Mouse (Mus musculus) left cerebral cortex, postnatal 10 days (tissue): ENCODE measurements around the gene E130309D02Rik. TPM values are rescaled to one million over a fixed set of nuclear protein-coding genes. Genes with fewer than 3 reads are reported as not detected.

ENCODE experiments used
- DNase-seq, 2 experiments: peaks; one replicate each; pipeline ENCODE4 v3.0.0; 2021 to 2022; ENCODE audit warnings: low spot score in 2 of 2, mixed read lengths in 1 of 2; ENCODE audit errors: extremely low spot score in 1 of 2
- intact Hi-C: fragments of 180-260 bp; cut with DNase I; formaldehyde crosslinking; loops from one replicate; pipeline ENCODE4 v1.15.1; 2025
- total RNA-seq, 2 experiments: library from RNA; stranded (reverse); gene quantifications; 2 replicates each; pipeline ENCODE4 v1.2.3; 2021

E130309D02Rik gene
- total RNA-seq, 2 experiments from 2014 or later: 20.0 to 22.1 TPM

- no peak for DNase-seq
- intact Hi-C loops: no loop called here
Measured at GRCm38 (mm10) chr5:143315514-143315888, 341 bp upstream of the E130309D02Rik start.

DNA sequence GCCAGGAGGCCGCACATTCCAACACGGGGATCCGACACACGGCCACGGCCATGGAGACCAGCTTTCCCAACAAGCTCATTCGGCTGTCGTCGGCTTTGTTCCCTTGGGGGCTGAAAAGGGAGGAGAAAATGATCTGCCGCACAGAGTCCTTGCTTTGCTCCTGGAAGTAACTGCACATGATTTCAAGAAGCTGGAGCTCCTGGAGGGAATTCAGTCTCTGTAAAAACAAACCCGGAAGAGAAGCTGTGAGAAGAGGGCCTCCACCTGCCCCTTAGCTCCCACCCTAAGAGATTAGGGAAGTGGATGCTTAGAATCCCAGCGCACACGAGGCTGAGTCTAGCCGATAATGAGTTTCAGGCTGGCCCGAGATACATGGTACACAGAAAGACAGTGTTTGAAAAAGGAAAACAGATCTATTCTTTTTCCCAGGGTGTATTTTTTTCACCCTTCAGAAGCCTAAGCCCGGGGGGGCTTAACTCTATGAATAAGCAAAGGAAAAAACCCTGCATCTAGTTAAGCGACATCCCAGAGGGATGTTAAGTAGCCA is 904 bp downstream of the E130309D02Rik start:
- DNase-seq: no peak
- intact Hi-C loops: no loop called here

GRCm38 (mm10) chr5:143311886-143312285 is 3.3 kb downstream of the E130309D02Rik start:
- intact Hi-C loops: no loop called here
- peak; percentile 56 to 83 for DNase-seq

DNA sequence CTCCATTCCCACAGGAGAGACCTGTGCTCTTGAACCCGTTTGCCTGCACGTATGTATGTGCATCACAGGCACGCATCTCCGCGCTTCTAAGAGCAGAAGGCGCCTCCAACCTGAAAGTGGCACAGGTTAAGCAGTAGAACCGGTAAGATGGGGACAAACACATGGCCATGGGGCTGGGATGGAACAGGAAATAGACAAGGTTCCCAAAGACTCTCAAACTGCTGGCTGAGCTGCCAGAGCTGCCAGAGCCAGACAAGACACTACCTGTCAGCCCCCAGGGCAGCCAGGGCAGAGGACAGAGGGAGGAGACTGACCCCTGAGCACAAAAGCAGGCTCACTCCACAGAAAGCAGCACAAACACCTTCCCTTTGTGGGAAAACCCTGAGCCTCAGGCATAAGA is 5.2 kb downstream of the E130309D02Rik start:
- intact Hi-C loops: loop anchor here (5.0 kb wide), 1 partner anchor 73 kb away; the partner anchor contains the start of gene Zfp12

GRCm38 (mm10) chr5:143308825-143309224 is 6.3 kb downstream of the E130309D02Rik start:
- DNase-seq: no peak
- intact Hi-C loops: loop anchor here (5.0 kb wide), 1 partner anchor 72 kb away; the partner anchor contains the start of gene Zfp12

More for the DNA sequence above, 5.2 kb downstream of the E130309D02Rik start:
- DNase-seq: no peak

GRCm38 (mm10) chr5:143304251-143304650 is 10.9 kb downstream of the E130309D02Rik start:
- intact Hi-C loops: no loop called here

DNA sequence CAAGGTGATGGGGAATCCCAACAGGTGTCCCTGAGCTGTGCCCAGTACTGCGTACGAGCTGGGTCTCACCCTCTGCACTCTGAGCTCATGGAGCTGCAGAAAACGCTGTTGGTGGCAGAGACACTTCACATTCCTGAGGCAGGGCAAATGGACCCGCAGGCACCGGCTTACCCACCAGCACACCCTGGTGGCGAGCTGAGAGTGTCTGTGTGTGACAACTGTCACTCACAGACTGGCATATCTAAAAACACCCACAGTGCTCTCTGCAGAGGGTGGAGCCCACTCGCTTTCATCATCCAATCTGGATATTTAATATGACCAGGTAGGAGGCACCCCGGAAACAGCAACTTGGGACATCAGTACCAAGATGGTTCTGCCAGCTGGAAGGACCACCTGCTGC is 13.9 kb downstream of the E130309D02Rik start:
- DNase-seq: no peak
- intact Hi-C loops: no loop called here

More at GRCm38 (mm10) chr5:143304251-143304650, 10.9 kb downstream of the E130309D02Rik start:
- no peak for DNase-seq

DNA sequence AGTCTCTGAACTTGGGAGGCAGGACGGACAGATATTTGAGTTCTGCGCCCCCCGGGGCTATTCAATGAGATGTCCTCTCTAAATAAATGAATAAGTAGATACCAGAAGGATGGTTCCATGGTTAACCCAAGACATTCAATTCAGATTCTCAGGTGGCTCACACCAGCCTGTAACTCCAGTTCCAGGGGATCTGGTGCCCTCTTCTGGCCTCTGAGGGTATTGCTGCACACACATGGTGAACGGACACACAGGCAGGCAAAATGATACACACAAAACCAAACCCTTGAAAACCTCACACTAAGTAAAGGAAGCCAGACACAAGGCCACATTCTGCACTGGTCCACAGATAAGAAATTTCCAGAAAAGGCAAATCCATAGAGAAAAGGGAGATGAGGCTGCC is 15.5 kb downstream of the E130309D02Rik start:
- intact Hi-C loops: loop anchor here (10.0 kb wide), 1 partner anchor 125 kb away; no protein-coding TSS in a partner anchor
- peak in 1 of 2 experiments; percentile 59 for DNase-seq

DNA sequence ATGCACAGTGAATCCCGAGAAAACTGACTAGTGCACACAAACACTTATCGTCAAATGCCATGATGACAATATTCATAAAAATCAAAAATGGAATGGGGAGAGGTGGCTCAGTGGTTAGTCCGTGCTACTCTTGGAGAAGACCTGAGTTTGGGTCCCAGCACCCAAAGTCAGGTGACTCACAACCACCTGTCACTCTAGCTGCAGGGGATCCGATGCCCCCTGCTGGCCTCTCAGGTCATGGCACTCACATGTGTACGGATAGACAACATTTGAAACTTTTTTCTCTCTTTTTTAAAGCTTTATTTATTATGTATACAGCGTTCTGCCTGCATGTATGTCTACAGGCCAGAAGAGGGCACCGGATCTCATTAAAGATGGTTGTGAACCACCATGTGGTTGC is 16.8 kb downstream of the E130309D02Rik start:
- intact Hi-C loops: loop anchor here (10.0 kb wide), 1 partner anchor 124 kb away; no protein-coding TSS in a partner anchor
- DNase-seq: no peak

DNA sequence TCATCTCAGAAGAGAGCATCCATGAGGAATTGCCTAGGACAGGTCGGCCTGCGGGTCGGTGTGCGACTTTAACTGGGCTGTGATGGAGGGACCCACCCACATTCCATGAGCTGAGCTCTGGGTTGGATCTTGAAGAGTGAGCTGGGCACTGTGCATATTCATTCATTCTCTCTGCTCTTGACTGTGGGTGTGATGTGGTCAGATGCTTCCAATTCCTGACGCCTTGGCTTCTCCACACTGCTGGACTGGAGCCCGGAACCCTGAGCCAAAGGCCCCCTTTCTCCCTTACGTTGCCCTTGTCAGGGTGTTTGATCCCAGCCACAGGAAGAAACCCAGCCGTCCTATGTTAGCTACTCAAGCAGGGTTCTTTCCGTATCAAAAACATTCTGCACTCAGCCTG is 17.2 kb downstream of the E130309D02Rik start:
- intact Hi-C loops: loop anchor here (10.0 kb wide), 1 partner anchor 123 kb away; no protein-coding TSS in a partner anchor
- DNase-seq: no peak

DNA sequence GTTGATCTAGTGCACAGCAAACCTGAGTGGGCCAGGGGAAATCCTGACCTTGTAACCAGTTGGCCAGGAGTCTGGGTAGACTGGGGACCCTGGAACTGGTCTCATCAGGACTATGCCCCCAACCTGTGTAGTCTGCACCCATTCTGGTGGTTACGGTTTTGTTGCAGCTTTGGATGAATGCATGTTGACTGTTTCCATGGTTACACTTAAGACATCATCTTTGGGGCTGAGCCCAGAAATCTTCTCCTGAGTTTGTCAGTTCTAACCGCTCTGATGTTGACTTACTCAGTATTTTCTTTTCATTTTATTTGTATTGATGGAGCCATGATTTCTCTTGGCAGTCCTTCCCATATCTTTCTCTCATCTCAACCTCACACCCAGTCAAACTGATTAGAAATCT is 19.8 kb downstream of the E130309D02Rik start:
- intact Hi-C loops: loop anchor here (10.0 kb wide), 1 partner anchor 121 kb away; no protein-coding TSS in a partner anchor
- DNase-seq: no peak

DNA sequence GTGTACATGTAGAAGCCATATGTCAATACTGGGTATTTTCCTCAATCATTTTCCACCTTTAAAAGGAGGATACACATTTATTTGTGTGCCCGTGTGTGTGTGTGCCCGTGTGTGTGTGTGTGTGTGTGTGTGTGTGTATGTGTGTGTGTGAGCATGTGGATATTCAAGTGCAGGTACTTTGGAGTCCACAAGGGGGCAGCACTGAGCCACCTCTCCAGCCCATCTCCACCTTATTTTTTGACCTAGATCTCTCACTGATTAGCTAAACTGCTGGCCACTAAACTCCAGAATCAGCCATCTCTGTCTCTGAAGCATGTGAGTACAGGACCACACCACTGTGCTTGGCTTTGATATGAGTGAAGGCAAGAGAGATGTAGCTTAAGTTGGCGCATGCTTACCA is 20.3 kb downstream of the E130309D02Rik start:
- DNase-seq: no peak
- intact Hi-C loops: loop anchor here (10.0 kb wide), 1 partner anchor 120 kb away; no protein-coding TSS in a partner anchor

- intact Hi-C loops: loop anchor here (10.0 kb wide), 1 partner anchor 119 kb away; no protein-coding TSS in a partner anchor
- DNase-seq: peak in 1 of 2 experiments; percentile 73
Measured at GRCm38 (mm10) chr5:143293404-143293803, 21.8 kb downstream of the E130309D02Rik start, which contains the start of gene Zfp853. Gene Zfp853 (minus strand): TSS chr5:143293623.

GRCm38 (mm10) chr5:143292879-143293278 is 22.3 kb downstream of the E130309D02Rik start:
- intact Hi-C loops: loop anchor here (10.0 kb wide), 1 partner anchor 118 kb away; no protein-coding TSS in a partner anchor

GRCm38 (mm10) chr5:143289299-143289698 is 25.9 kb downstream of the E130309D02Rik start:
- DNase-seq: no peak
- intact Hi-C loops: no loop called here

More at GRCm38 (mm10) chr5:143292879-143293278, 22.3 kb downstream of the E130309D02Rik start:
- DNase-seq: no peak

DNA sequence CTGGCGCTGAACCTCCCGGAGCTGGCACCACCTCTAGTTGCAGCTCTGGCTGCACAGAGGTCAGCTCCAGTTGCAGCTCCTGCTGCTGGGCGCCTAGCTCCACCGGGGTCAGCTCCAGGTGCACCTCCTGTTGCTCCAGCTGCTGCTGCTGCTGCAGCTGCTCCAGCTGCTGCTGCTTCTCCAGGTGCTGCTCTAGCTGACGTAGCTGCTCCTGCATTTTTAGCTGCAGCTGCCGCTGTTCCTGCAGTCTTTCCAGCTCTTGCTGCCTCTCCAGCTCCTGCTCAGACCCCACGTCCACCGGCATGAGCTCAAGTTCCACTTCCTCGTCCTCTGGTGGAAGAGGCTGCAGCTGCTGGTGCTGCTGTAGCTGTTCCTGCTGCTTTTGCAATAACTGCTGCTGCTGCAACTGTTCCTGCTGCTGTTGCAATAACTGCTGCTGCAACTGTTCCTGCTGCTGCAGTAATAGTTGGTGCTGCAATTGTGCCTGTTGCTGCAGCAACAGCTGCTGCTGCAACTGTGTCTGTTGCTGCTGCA is 26.7 kb downstream of the E130309D02Rik start:
- intact Hi-C loops: no loop called here
- no peak for DNase-seq

DNA sequence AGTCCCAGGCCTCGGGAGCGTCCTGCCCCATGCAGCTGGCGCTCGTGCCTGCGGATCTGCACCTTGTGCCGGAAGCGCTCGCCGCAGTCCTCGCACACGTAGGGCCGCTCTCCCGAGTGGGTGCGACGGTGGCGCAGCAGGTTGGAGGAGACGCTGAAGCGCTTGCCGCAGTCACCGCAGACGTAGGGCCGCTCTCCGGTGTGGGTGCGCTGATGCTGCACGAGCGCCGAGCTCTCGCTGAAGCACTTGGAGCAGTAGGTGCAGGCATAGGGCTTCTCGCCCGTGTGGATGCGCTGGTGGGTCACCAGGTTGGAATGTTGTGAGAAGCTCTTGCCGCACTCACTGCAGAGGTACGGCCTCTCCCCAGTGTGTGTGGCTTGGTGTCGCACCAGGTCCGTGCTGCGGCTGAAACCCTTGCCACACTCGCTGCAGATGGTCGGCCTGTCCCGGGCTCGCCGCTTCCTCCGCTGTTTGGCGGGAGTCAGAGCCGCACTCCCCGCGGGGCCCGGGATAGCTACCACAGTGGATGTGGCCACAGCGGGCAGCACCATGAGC is 27.3 kb downstream of the E130309D02Rik start:
- DNase-seq: no peak
- intact Hi-C loops: no loop called here

DNA sequence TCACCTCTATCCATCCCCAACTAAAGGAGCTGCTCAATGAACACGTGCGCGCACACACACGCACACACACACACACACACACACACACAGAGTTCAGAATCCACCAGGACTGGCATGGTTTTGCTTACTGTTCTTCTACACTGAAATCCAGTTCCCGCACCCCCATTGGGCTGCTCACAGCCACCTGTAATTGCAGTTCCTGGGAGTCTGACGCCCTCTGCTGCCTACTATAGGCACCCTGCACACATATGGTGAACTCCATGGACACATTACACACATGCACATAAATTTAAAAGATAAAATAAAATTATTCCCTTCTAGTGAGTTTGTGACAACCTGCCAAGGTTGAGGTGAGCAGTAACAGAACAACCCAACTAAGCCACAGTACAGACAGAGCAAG is 30.4 kb downstream of the E130309D02Rik start:
- no peak for DNase-seq
- intact Hi-C loops: no loop called here

DNA sequence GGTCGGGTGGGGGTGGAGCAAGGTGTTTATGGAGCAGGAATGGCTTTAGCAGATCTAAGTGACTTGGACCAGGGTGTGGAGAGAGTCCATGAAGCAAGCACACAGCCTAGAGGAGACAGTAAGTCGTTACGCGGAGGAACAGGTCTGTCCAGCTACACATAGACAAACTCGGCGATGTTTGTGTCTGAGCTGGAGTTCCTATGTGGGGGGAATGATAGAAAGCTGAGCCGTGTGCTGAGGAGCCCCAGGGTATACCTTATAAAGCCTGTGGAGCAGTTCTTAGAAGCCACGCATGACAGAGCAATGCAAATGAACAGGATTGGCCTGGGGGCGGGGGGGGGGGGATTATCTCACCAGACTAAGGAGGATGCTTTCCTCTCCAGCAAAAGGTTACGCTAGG is 35.9 kb downstream of the E130309D02Rik start:
- intact Hi-C loops: no loop called here
- DNase-seq: no peak

DNA sequence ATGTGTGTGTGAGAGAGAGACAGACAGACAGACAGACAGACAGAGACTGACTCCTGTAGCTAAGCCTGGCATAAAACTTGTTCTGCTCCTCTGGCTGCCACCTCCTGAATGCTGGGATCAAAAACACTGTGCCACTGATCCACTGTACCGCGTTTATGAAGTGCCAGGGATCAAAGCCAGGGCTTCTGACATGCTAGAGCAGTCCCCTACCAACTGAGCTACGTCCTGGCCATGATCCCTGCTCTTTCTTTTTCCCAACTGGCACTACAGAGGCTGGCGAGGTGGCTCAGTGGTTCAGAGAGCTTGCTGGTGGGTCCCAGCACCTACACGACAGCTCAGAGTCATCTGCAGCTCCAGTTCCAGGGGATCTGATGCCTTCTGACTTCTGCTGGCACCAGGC is 39.4 kb downstream of the E130309D02Rik start:
- intact Hi-C loops: no loop called here
- DNase-seq: no peak
